Mouse (Mus musculus) midbrain, embryonic 10.5 days (tissue): ENCODE measurements around the gene Edc4. TPM values are rescaled to one million over a fixed set of nuclear protein-coding genes. Genes with fewer than 3 reads are reported as not detected.
"Not testable (repeated sequence)": the region's sequence is repeated elsewhere in the genome, so short reads cannot be mapped to it uniquely, and the experiment has no call there.

Source experiments
- DNase-seq: peaks from one replicate; pipeline ENCODE4 v3.0.0-alpha.2; 2017; ENCODE audit warnings: low spot score
- H3K27ac ChIP-seq: fragments of 300-500 bp; sonication (generic); replicated peaks from 2 replicates; pipeline ENCODE4 v1.5.1; 2016; ENCODE audit warnings: mild to moderate bottlenecking
- H3K27me3 ChIP-seq: fragments of 300-500 bp; sonication (generic); 2 replicates; pipeline ENCODE4 v1.6.1; 2016; ENCODE audit warnings: low read depth, mild to moderate bottlenecking; ENCODE audit not compliant: poor library complexity, severe bottlenecking
- H3K36me3 ChIP-seq: fragments of 300-500 bp; sonication (generic); 2 replicates; pipeline ENCODE4 v1.6.1; 2016; ENCODE audit warnings: mild to moderate bottlenecking, moderate library complexity
- H3K4me1 ChIP-seq: fragments of 300-500 bp; sonication (generic); 2 replicates; pipeline ENCODE4 v1.6.1; 2016
- H3K4me3 ChIP-seq: fragments of 300-500 bp; sonication (generic); 2 replicates; pipeline ENCODE4 v1.5.1; 2016; ENCODE audit warnings: mild to moderate bottlenecking, moderate library complexity
- H3K9me3 ChIP-seq: fragments of 300-500 bp; sonication (generic); replicated peaks from 2 replicates; pipeline ENCODE4 v1.6.1; 2016; ENCODE audit warnings: mild to moderate bottlenecking
- WGBS: fragments of 180-500 bp; shearing (Covaris S2); methylation state at CpG from one replicate; pipeline ENCODE4 v1.1.7; 2016; 5-methylcytosine and 5-hydroxymethylcytosine counted together
- polyA plus RNA-seq: library from polyadenylated mRNA; unstranded; fragments of >200 nt; fragmentation: Nextera tagmentation; extraction: Ambion mirVana; gene quantifications from 2 replicates; pipeline ENCODE4 v1.2.1, GENCODE M21; 2016

Gene Edc4
- 74.0 and 81.5 TPM in 2 replicates for polyA plus RNA-seq

DNA sequence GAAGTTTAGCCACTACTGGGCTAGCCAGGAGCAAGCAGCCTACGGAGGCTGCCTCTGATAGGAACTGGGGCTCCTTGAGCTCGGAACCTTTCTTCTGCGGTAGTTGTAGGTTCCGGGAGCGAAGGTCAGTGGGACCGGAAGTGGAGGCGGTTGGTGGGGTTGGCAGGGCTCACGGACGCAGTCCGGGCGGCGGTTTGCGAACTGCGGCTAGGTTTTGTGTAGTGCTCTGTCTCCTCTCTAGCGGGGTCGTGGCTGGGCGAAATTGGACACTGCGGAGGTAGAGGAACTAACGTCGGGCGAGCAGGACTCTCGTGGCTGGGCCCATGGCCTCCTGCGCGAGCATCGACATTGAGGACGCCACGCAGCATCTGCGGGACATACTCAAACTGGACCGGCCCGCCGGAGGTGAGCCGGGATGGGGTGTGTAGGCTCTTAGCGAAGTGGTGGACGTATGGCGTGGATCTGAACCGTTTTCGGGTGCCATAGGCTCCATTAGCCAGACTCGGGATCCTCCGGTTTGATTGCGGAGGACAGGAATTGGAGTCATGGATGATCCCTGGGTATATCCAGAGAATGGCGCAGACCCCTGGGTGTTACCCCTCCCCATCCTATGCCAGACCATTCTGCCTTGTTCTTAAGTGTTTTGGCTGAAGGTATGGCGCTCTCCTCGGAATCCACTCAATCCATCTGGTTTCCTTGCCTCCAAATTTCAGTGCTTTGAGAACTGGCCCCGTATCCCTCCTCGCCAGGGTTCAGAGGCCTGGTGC is at the start of gene Edc4:
Edc4 (plus strand) TSS at position 128 of the 767 bp plus-strand sequence.
- Histone ChIP-seq H3K27me3 (no peaks in the 10 kb centered on the region), H3K4me1 (peaks cover 25% of the 10 kb centered on the region), H3K9me3 (no peaks in the 10 kb centered on the region), H3K27ac (peak within 1 kb of the TSS; percentile 85), H3K36me3 (peaks cover 57% of the 10 kb centered on the region), H3K4me3 (peak within 1 kb of the TSS; percentile 86)
- WGBS = 1% methylated on average over 45 of the region's 45 CpGs
- peak; percentile 86 for DNase-seq

DNA sequence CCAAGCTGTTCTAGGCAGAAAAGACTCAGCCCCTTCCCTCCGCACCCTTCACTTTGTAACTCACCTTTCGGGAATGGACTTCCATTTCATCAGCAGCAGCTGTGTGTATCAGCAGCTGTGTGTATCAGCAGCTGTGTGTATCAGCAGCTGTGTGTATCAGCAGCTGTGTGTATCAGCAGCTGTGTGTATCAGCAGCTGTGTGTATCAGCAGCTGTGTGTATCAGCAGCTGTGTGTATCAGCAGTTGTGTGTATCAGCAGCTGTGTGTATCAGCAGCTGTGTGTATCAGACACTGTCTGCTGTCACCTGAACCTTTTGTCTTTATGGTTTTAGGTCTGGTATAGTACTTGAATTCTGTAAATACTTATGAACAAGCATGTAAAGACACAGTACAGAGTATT is 46.9 kb upstream of the Edc4 start:
- H3K27me3 ChIP-seq, H3K27ac ChIP-seq, DNase-seq, H3K4me3 ChIP-seq, H3K9me3 ChIP-seq, H3K4me1 ChIP-seq, H3K36me3 ChIP-seq: not testable (repeated sequence)
- WGBS = 83% methylated on average over 2 of the region's 2 CpGs

DNA sequence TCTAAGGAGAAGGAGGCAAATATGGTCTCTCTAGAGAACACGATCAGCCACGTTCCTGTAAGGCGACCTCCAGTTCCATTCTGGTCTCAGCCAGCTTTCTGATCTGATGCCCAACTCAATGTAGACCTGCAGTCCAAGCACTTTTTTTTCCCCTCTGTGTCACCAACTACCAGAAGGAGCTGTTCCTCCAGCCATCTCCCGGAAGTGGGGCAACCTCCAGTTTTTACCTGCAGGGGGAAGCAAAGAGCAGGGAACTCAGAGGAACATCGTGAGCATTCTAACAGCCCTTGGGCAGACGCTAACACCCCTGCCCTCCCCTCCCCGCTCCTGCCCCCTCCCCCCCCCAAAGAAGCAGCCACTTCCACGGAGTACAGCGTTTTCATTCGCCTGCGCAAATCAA is 45.4 kb upstream of the Edc4 start:
- 32% methylated on average over 11 of the region's 11 CpGs for WGBS
- no peak overlapping the region for H3K4me3 ChIP-seq
- DNase-seq = peak; percentile 39
- H3K27me3 ChIP-seq = no peaks in the 10 kb centered on the region
- no peaks in the 10 kb centered on the region for H3K9me3 ChIP-seq
- peaks cover 10% of the 10 kb centered on the region; the same call in 1 of the 2 replicates for H3K4me1 ChIP-seq
- no peaks in the 10 kb centered on the region for H3K36me3 ChIP-seq
- no peak overlapping the region for H3K27ac ChIP-seq

DNA sequence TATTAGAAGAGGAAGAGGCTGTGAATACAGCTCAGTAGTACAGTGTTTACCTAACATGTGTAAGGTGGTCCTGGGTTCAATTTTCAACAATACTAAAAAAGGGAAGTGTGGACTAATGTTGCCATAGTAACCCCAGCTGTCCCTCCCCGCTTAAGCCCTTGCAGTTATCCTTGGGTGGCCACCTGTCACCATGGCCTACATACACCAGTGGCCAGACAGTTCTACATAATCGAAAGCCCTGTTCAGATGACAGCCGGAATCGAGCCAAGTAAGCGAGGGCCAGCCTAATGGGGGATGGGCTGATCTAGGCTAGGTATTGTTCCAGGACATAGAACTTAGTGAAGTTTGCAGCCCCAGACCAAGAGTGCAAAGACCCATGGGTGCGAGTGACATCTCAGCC is 43.7 kb upstream of the Edc4 start:
- H3K4me3 ChIP-seq = no peak overlapping the region
- DNase-seq = no peak
- H3K27me3 ChIP-seq = no peaks in the 10 kb centered on the region
- WGBS = 83% methylated on average over 6 of the region's 6 CpGs
- H3K4me1 ChIP-seq = peaks cover 10% of the 10 kb centered on the region; the same call in 1 of the 2 replicates
- H3K9me3 ChIP-seq = no peaks in the 10 kb centered on the region
- H3K27ac ChIP-seq = no peak overlapping the region
- H3K36me3 ChIP-seq = peaks cover 12% of the 10 kb centered on the region

DNA sequence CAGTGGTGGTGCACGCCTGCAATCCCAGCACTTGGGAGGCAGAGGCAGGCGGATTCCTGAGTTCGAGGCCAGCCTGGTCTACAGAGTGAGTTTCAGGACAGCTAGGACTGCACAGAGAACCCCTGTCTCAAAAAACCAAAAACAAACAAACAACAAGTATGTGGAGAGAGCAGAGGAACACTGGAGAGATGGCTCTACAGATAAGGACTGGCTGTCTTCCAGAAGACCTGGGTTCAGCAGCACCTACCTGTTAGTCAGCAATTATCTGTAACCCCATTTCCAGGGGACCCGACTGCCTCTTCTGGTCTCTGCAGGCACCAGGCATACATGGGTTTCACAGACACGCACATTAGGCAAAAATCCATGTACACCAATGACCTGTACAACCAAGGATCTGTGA is 41.5 kb upstream of the Edc4 start:
- H3K27ac ChIP-seq = no peak overlapping the region
- DNase-seq = no peak
- H3K36me3 ChIP-seq = peaks cover 33% of the 10 kb centered on the region
- no peak overlapping the region for H3K4me3 ChIP-seq
- H3K27me3 ChIP-seq = no peaks in the 10 kb centered on the region
- H3K4me1 ChIP-seq = peaks cover 10% of the 10 kb centered on the region; the same call in 1 of the 2 replicates
- WGBS = 90% methylated on average over 5 of the region's 5 CpGs
- no peaks in the 10 kb centered on the region for H3K9me3 ChIP-seq

DNA sequence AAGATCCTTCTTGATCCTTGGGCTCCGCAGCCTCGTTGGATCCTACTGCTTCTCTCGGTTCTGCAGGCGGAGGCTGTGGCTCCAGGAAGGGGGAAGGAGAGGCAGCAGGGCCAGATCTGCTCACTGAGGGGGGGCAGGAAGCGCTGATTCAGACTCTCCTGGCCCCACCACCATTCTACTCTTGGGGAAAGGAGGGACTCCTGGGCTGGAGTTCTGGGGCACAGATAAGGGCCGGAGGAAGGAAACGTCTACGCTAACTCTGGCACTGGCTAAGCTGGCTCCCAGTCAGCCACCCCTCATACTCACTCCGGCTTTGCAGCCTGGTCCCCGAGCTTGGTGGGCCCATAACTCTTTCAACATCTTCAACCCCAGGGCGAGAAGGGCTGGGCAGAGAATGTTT is 34.0 kb upstream of the Edc4 start:
- Histone ChIP-seq H3K4me1 (peaks cover 13% of the 10 kb centered on the region), H3K9me3 (no peaks in the 10 kb centered on the region), H3K4me3 (no peak overlapping the region), H3K27ac (no peak overlapping the region), H3K27me3 (no peaks in the 10 kb centered on the region), H3K36me3 (peaks cover 80% of the 10 kb centered on the region)
- 90% methylated on average over 11 of the region's 11 CpGs for WGBS
- no peak for DNase-seq

DNA sequence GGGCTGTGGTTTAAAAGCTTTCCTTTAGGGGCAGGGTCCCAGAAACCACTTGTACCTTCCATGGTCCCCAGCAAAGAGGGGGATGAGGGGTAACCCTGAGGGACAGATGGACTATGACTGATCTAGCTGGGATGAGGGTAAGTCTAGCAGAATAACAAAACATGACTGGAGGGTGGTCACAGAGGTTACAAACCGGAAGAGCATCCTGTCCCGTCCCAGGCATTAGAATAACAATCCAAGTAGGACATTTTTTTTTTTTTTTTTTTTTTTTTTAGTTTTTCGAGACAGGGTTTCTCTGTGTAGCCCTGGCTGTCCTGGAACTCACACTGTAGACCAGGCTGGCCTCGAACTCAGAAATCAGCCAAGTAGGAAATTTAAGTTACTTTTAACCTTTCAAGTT is 30.7 kb upstream of the Edc4 start:
- 89% methylated on average over 4 of the region's 4 CpGs for WGBS

DNA sequence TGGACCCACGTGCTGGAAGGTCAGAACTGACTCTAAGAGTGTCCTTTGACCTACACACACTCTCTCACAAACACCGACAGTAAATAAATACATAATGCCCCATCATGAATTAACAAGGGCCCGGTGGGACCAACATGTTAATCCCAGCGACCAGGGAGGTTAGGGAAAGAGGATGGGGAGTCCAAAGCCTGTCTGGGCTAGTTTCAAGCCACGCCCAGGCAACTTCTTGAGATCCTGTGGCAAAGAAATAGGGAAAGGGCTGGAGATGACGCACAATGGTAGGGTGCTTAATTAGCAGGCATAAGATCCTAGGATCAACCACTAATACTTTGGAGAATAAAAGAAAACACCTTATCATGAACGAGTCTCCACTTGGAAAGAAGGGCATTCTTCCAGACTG is 30.1 kb upstream of the Edc4 start:
- Histone ChIP-seq H3K4me3 (peak overlapping the region; percentile 83), H3K27me3 (no peaks in the 10 kb centered on the region), H3K4me1 (peaks cover 23% of the 10 kb centered on the region), H3K36me3 (peaks cover 41% of the 10 kb centered on the region), H3K27ac (no peak overlapping the region), H3K9me3 (no peaks in the 10 kb centered on the region)
- WGBS = 84% methylated on average over 7 of the region's 7 CpGs
- DNase-seq = no peak

More for the DNA sequence above, 30.7 kb upstream of the Edc4 start:
- no peaks in the 10 kb centered on the region for H3K27me3 ChIP-seq
- H3K27ac ChIP-seq = no peak overlapping the region
- H3K9me3 ChIP-seq = no peaks in the 10 kb centered on the region
- no peak overlapping the region for H3K4me3 ChIP-seq
- peaks cover 17% of the 10 kb centered on the region for H3K4me1 ChIP-seq
- DNase-seq = no peak
- peaks cover 47% of the 10 kb centered on the region for H3K36me3 ChIP-seq

DNA sequence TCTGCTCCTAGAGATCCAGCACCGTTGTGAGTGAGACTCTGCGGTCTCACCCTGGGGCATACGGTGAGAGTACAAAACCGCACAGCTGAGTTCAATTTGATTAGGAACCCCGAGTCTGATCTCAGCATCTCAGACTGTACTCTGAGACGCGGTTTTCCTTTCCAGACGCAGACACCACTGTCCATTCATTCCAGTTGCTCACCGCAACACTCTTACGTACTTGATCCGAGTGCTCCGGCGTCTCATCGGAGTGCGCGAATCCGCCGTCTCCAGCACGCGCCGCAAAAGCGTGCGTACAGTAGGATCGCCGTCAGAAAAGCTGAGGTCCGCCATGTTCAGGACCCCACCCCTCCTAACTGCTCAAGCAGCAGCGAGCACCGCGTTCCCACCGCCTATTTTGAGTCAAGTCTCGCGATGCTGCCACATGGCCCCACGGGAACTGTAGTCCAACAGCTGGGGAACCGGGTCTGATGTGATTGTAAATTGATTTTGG is 29.0 kb upstream of the Edc4 start:
- Histone ChIP-seq H3K27ac (peak overlapping the region; percentile 87), H3K9me3 (no peaks in the 10 kb centered on the region), H3K4me3 (peak overlapping the region; percentile 83), H3K27me3 (no peaks in the 10 kb centered on the region), H3K4me1 (peaks cover 34% of the 10 kb centered on the region), H3K36me3 (peaks cover 30% of the 10 kb centered on the region)
- DNase-seq = peak; percentile 92
- WGBS = under 1% methylated on average over 34 of the region's 34 CpGs

DNA sequence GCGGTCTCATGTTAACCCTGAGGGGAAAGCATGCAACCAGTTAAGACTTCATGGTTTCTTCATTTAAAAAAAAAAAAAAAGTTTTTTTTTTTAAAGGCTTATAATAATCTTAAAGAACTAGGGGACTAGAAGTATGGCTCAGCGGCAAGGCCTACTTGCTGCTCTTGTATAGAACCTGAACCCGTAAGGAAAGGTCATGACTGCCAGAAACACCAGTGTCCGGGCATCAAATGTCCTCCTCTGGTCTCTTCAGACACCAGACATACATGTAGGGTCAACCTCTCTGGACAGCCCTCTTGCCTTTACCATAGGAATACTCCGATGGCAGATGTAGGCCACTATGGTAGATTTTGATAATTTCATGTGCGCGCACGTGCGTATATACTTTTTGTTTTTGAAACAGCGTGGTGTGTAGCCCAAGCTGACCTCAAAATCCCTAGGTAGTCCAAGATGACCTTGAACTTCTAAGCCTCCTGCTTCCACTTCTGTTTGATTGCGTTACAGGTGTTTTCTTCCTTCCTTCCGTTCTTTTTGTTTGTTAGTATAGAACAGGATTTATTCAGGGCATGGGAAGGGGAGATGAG is 28.4 kb upstream of the Edc4 start:
- no peaks in the 10 kb centered on the region for H3K27me3 ChIP-seq
- WGBS = 81% methylated on average over 12 of the region's 12 CpGs
- H3K27ac ChIP-seq = no peak overlapping the region
- peak overlapping the region; percentile 83 for H3K4me3 ChIP-seq
- peaks cover 28% of the 10 kb centered on the region for H3K36me3 ChIP-seq
- peaks cover 39% of the 10 kb centered on the region for H3K4me1 ChIP-seq
- no peaks in the 10 kb centered on the region for H3K9me3 ChIP-seq
- DNase-seq = no peak

DNA sequence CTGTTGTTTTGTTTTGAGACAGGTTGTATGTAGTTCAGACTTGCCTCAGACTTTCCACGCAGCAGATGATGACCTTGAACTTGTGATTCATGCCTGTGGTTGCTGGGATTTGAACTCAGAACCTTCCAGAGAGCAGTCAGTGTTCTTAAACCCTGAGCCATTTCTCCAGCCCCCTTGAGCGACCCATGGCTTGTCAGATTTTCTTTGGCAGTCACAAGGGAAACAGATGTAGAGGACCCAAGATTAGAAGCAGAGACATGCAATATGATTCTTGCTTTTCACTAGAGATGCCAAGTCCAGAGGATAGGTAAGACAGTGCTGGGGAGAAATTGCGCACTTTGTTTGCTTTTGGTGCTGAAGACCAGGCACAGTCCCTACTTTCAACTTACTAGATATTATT is 27.5 kb upstream of the Edc4 start, which contains the start of gene Cenpt:
Cenpt (minus strand) TSS at position 101 of the 400 bp plus-strand sequence.
- Histone ChIP-seq H3K9me3 (no peaks in the 10 kb centered on the region), H3K27me3 (no peaks in the 10 kb centered on the region), H3K4me3 (peak within 1 kb of the TSS; percentile 83; the same call in 1 of the 2 replicates), H3K4me1 (peaks cover 49% of the 10 kb centered on the region), H3K27ac (no peak within 1 kb of the TSS), H3K36me3 (peaks cover 28% of the 10 kb centered on the region)
- DNase-seq = no peak
- WGBS = 94% methylated on average over 3 of the region's 3 CpGs

DNA sequence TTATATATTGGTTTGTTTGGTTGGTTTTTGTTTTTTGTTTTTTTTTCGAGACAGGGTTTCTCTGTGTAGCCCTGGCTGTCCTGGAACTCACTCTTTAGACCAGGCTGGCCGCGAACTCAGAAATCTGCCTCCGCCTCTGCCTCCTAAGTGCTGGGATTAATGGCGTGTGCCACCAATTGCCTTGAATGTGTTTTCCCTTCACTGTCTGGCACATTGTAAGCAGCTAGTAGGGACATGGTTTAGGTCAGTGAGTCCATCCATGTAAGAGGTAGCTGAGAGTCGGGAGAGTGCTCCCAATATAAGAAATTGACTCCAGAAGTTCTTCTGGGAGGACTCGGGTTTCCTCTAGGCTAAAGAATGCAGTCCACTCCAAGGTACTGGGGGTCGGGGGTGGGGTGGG is 26.4 kb upstream of the Edc4 start:
- peak overlapping the region; percentile 94 for H3K27ac ChIP-seq
- H3K4me1 ChIP-seq = peaks cover 58% of the 10 kb centered on the region
- 28% methylated on average over 8 of the region's 8 CpGs for WGBS

DNA sequence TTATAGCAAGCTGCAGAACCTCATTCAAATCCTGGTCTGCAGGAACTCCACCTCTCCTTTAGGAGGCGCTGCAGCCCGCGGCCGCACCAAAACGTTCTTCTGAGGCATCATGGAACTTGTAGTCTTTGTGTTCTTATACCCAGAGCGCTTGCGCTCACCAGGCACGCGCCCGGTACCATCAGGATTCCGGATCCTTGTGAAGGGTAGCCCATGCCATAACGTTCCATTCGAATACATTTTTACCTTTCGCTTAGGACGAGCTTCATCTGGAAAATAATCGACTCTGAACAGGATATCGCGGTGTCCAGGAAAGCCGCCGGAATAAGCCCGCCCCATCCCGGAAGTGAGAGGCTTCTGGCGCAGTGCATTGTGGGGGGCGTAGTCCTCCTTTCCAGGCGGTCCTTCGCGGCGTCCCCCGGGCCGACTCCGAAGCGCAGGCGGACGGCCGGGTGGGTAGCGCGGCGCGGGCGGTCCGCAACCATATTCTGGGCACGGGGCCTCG is 25.9 kb upstream of the Edc4 start, which contains the start of gene Thap11:
Thap11 (plus strand) TSS at position 418 of the 502 bp plus-strand sequence.
- H3K27me3 ChIP-seq = no peaks in the 10 kb centered on the region
- WGBS = under 1% methylated on average over 43 of the region's 43 CpGs
- H3K9me3 ChIP-seq = no peaks in the 10 kb centered on the region
- H3K4me3 ChIP-seq = peak within 1 kb of the TSS; percentile 88
- DNase-seq = peak; percentile 96
- H3K4me1 ChIP-seq = peaks cover 63% of the 10 kb centered on the region
- H3K36me3 ChIP-seq = peaks cover 21% of the 10 kb centered on the region
- H3K27ac ChIP-seq = peak within 1 kb of the TSS; percentile 94

More for the DNA sequence above, 26.4 kb upstream of the Edc4 start:
- Histone ChIP-seq H3K27me3 (no peaks in the 10 kb centered on the region), H3K4me3 (peak overlapping the region; percentile 88), H3K36me3 (peaks cover 25% of the 10 kb centered on the region), H3K9me3 (no peaks in the 10 kb centered on the region)
- no peak for DNase-seq
